Mouse (Mus musculus) kidney, adult 2 months (tissue): Measurements from ENCODE around the gene Gm21936. TPM values are rescaled to one million over a fixed set of nuclear protein-coding genes. Genes with fewer than 3 reads are reported as not detected.
"Not testable (repeated sequence)": the region's sequence is repeated elsewhere in the genome, so short reads cannot be mapped to it uniquely, and the experiment has no call there.

Experiments
- DNase-seq: peaks from one replicate; pipeline ENCODE4 v3.0.0; 2021
- H3K27ac ChIP-seq: fragments of 200-500 bp; 2 replicates; pipeline ENCODE4 v1.5.1; 2012; ENCODE audit warnings: low read depth, low read length, control low read depth, inconsistent platforms; ENCODE audit not compliant: insufficient read depth
- H3K27me3 ChIP-seq: fragments of 200-500 bp; replicated peaks from 2 replicates; pipeline ENCODE4 v1.6.1; 2012; ENCODE audit warnings: mild to moderate bottlenecking, moderate library complexity, low read length, inconsistent platforms; ENCODE audit not compliant: control insufficient read depth, insufficient read depth
- H3K36me3 ChIP-seq: fragments of 200-500 bp; 2 replicates; pipeline ENCODE4 v1.6.1; 2012; ENCODE audit warnings: mild to moderate bottlenecking, moderate library complexity, low read length, inconsistent platforms; ENCODE audit not compliant: control insufficient read depth, insufficient read depth
- H3K4me1 ChIP-seq: fragments of 200-500 bp; 2 replicates; pipeline ENCODE4 v1.6.1; 2011; ENCODE audit warnings: low read length; ENCODE audit not compliant: control insufficient read depth, insufficient read depth
- H3K4me3 ChIP-seq: fragments of 200-500 bp; 2 replicates; pipeline ENCODE4 v1.5.1; 2011; ENCODE audit warnings: mild to moderate bottlenecking, low read depth, low read length, control low read depth; ENCODE audit not compliant: insufficient read depth
- WGBS: fragments of 180-500 bp; shearing (Covaris S2); methylation state at CpG from one replicate; pipeline ENCODE4 v1.1.7; 2018; 5-methylcytosine and 5-hydroxymethylcytosine counted together
- polyA plus RNA-seq: library from polyadenylated mRNA; depleted of rRNA; stranded (reverse); fragments of >200 nt; gene quantifications from 2 replicates; pipeline ENCODE4 v1.2.3, GENCODE M21; 2012; rRNA removed

Gm21936 gene
- not detected in 2 replicates for polyA plus RNA-seq

DNA sequence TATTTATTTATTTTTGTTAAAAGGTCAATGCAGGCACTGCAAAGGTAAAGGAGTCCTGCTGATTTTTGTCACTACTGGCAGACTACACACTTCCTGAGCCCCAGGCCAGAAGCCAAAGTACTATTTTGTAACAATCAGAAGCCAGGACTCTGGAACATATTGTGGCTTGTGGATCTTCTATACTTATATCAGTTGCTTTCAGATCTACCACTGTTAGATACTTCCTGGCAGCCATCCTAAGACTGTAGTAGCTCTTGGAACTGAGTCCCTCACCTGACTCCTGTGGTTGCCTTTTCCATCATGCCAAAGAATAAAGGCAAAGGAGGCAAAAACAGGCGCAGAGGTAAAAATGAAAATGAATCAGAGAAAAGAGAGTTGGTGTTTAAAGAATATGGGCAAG is at the start of gene Gm21936:
Gene Gm21936, plus strand, starts transcription at position 301 of the 400 bp plus-strand sequence.
- not testable (repeated sequence) for H3K4me3 ChIP-seq, H3K36me3 ChIP-seq, H3K27ac ChIP-seq, DNase-seq, H3K4me1 ChIP-seq, H3K27me3 ChIP-seq
- WGBS = 74% methylated on average over 1 of the region's 1 CpGs

DNA sequence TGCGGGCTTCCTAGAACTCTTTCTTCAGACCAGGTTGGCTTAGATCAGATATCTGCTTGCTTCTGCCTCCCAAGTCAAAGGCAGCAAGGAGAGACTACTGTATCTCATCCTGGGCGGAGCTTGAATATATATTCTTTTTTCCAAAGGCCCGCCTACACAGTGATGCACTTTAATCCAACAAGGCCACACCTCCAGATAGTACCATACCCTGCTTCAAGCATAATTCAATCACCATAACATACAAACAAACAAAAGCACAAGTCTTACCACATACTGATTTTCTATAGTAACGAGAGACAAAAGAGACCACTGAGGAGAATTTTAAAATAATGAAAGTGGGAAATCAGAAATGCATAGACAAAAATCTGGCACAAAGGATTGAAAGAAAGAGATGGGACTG is 19.7 kb upstream of the Gm21936 start, which contains the start of gene Gm21319:
Gene Gm21319, minus strand, starts transcription at position 101 of the 400 bp plus-strand sequence.
- 88% methylated on average over 4 of the region's 4 CpGs for WGBS

DNA sequence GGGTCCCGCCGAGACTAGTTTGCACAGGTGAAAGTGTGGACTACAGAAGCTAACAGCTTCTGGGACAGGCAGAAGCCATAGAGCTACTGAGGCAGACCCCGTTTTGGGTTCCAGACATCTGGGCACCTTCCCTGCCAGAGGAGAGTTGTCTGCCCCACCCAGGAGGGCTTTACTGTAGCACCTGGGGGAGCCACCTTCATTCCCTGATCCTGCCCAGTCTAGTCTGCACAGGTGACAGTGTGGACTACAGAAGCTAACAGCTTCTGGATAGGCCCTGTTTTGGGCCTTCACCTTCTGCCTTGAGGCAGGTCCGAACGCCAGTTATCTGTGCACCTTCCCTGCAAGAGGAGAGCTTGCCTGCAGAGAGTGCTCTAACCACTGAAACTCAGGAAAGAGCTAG is 2.7 kb downstream of the Gm21936 start:
- not testable (repeated sequence) for H3K4me1 ChIP-seq, H3K36me3 ChIP-seq, DNase-seq

More for the DNA sequence above, 19.7 kb upstream of the Gm21936 start, which contains the start of gene Gm21319:
- H3K4me1 ChIP-seq, DNase-seq, H3K36me3 ChIP-seq, H3K4me3 ChIP-seq, H3K27ac ChIP-seq, H3K27me3 ChIP-seq: not testable (repeated sequence)

DNA sequence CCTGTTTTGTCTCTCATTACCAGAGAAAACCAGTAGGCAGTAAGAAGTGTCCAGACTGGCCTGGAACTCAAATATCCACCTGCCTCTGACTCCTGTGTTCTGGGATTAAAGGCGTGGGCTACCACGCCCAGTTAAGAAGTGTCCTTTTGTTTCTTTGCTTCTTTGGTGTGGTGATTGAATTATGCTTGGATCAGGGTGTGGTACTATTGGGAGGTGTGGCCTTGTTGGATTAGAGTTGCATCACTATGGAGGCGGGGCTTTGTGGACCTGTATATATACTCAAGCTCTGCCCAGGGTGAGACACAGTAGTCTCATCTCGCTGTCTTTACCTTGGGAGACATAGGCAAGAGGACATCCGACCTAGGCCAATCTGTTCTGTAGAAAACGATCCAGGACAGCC is 21.0 kb downstream of the Gm21936 start, which contains the start of gene BB287469:
Gene BB287469, plus strand, starts transcription at position 301 of the 400 bp plus-strand sequence.
- not testable (repeated sequence) for H3K27ac ChIP-seq, H3K4me1 ChIP-seq, H3K4me3 ChIP-seq, H3K27me3 ChIP-seq, DNase-seq, H3K36me3 ChIP-seq
- 98% methylated on average over 5 of the region's 6 CpGs for WGBS

More for the DNA sequence above, 2.7 kb downstream of the Gm21936 start:
- not testable (repeated sequence) for H3K4me3 ChIP-seq, H3K27ac ChIP-seq, H3K27me3 ChIP-seq
- 92% methylated on average over 5 of the region's 5 CpGs for WGBS

DNA sequence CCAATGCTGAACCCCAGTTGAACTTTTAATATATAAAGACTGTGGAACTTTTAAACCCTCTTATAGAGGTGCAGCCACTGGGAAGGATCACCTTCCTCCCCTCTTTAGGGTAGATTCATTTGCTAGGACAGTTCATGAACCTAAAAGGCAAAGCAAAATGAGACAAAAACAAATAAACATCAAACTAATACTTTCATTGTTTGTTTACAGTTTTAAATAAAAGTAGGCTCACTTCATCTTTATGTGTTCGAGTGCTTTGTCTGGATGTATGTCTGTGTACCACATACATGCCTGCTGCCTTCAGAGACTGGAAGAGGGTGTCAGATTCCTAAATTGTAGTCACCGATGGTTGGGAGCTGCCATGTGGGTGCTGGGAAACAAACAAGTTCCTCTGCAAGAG is 46.9 kb downstream of the Gm21936 start, which contains the start of gene Gm2001:
Gene Gm2001, minus strand, starts transcription at position 101 of the 400 bp plus-strand sequence.
- H3K27ac ChIP-seq, DNase-seq, H3K4me3 ChIP-seq, H3K36me3 ChIP-seq, H3K27me3 ChIP-seq, H3K4me1 ChIP-seq: not testable (repeated sequence)
- WGBS = 76% methylated on average over 2 of the region's 2 CpGs

Other genes with a start within 250 kb of the Gm21936 start
- not detected in 2 replicates for gene Oog1, start 192.8 kb upstream of the Gm21936 start, polyA plus RNA-seq
- gene Gm4027, start 176.6 kb upstream of the Gm21936 start, polyA plus RNA-seq = not detected in 2 replicates
- gene Gm16381, start 150.9 kb upstream of the Gm21936 start, polyA plus RNA-seq = not detected in 2 replicates
- gene Gm21319, start 19.8 kb upstream of the Gm21936 start, polyA plus RNA-seq = not detected in 2 replicates
- not detected in 2 replicates for gene BB287469, start 21.1 kb downstream of the Gm21936 start, polyA plus RNA-seq
- not detected in 2 replicates for gene Gm2001, start 46.8 kb downstream of the Gm21936 start, polyA plus RNA-seq
- not detected in 2 replicates for gene Gm2016, start 78.6 kb downstream of the Gm21936 start, polyA plus RNA-seq
- not detected in 2 replicates for gene Gm2022, start 99.9 kb downstream of the Gm21936 start, polyA plus RNA-seq
- gene Gm2035, start 124.3 kb downstream of the Gm21936 start, polyA plus RNA-seq = not detected in 2 replicates
- not detected in 2 replicates for gene Gm2042, start 158.6 kb downstream of the Gm21936 start, polyA plus RNA-seq
- not detected in 2 replicates for gene Gm2075, start 216.3 kb downstream of the Gm21936 start, polyA plus RNA-seq
- not detected in 2 replicates for gene Gm6803, start 223.3 kb downstream of the Gm21936 start, polyA plus RNA-seq
- not detected in 2 replicates for gene Gm2056, start 231.5 kb downstream of the Gm21936 start, polyA plus RNA-seq